Mouse (Mus musculus) brain, adult 2 months (tissue): ENCODE results near the gene Sohlh1.
A peak's percentile ranks its signal among the peaks of the same experiment; 100 is the strongest.

Experiments
- DNase-seq: peaks from one replicate; pipeline ENCODE4 v3.0.0; 2011; ENCODE audit warnings: low read depth, low spot score

Gene Sohlh1

DNA sequence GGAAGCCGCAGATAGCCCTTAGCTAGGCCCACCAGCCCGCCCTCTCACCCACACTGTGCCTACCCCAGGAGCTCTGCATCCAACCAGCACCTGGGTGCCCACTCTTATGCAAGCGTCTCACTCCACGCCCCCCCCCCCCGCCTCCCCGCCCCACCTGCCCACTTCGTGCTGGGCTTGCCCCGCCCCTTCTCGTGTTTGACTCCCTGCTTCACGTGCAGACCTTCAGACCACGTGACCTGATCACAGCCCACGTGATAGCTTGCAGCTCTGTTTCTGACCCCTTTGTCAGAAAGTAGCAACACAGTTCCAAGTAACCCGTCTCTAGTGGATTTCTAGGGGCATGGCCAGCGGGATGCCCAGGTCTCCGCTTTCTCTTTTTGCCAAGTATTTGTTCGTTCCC is at the start of gene Sohlh1:
Gene Sohlh1 (minus strand): TSS at position 23 of the 400 bp plus-strand sequence.
- DNase-seq = no peak

DNA sequence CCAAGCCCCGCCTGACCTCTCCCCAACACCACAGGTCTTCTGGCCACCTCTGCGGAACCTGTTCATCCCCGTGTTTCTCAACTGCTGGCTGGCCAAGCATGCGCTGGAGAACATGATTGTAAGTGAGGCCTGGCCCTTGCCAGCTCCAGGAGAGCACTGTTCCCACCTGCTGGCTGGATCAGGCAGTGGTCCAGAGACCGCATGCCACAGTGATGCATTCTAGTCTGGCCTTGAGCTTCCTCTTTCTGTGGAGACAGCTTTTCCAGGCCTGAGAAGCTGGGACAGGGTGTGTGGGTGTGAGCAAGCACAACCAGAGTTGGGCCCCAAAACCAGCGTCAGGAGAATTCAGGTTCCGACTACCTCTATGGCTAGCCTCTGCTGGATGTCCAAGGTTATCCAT is 45.4 kb upstream of the Sohlh1 start:
- peak; percentile 76 for DNase-seq

DNA sequence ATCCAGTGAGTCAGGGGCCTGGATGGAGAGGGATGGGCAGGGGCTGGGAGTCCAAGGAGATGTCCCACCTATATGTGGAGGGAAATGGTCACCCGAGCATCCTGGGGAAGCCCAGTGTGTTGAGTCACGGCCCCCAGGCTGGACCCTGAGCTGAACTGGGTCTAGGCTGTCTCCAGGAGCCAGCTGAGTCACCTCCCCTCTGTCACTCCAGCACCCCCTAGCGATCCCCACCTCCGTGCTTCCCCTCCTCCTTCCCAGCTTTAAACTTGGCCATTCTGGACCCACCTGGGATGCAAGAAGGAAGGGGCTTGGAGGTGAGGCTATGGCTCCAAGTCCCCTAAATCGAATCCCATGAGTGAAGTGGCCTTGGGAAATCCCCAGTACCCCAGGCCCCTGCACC is 41.1 kb upstream of the Sohlh1 start:
- DNase-seq = no peak

DNA sequence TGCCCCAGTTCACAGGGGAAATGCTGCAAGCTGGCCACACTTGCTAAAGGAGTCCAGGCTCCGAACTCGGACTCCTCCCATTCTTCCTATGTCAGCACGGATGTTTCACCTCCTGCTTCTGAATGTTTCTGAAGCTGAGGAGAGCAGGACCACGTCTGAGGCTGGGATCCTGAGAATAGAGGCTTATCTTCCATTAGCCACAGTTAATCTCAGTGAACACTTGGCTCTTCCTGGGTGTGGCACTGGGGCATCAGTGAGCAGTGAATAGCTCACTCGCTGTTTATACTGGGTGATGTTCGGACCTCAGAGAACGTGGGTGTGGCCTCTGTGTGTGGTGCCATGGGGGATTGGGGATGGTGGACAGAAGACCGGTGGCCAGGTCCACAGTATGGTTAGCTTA is 40.2 kb upstream of the Sohlh1 start:
- DNase-seq = no peak

DNA sequence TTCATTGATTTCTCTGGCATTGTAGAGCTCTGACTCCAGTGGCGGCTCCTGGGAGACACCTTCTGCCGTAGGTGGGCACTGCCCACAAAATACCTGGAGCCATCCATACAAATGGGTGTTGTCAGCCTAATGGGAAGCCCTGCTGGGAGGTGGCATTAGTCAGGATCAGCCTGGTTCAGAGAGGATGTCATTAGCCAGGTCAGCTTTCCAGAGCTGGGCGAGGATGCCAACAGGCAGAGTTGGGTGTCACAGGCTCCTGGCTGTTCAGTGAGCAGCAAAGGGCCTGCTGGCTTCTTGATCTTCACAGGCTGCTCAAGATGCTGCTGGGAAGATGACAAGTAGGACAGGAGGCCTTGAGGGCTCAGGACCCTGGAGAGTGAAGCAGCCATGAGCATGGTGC is 37.7 kb upstream of the Sohlh1 start:
- no peak for DNase-seq

DNA sequence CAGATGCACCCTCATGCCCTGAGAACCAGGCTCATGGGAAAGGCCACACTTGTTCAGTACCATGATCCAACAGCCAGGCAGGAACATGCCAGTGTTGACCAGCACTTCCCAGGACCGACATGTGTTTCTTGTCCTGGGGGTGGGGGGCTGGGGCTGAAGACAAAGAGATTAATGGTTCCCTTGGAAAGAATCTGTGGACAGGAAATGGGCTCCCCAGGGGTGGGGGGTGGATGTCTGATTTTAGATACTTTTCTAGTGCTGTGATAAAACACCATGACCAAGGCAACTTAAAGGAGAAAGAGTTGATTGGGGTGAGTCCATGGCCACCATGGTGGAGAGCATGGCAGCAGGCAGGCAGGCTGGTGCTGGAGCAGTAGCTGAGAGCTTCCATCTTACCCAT is 35.2 kb upstream of the Sohlh1 start:
- no peak for DNase-seq

DNA sequence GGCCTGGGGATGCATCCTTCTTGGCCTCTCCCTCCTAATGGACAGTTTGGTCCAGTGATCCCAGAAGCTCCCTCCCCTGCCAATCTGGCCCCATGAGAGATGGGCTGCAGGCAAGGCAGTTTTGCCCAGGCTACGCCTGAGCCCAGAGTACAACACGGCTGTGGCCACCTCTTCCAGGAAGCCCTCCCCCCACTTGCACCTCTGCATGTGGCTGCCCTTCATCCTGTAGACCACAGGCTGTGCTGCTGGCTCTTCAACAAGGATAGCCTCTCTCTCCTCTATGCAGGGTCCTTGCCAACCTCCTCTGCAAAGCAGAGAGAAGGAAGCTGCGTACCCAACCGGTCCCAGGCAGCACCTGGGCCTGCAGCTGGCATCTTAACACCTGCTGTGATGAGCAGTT is 32.0 kb upstream of the Sohlh1 start:
- DNase-seq = peak; percentile 48

DNA sequence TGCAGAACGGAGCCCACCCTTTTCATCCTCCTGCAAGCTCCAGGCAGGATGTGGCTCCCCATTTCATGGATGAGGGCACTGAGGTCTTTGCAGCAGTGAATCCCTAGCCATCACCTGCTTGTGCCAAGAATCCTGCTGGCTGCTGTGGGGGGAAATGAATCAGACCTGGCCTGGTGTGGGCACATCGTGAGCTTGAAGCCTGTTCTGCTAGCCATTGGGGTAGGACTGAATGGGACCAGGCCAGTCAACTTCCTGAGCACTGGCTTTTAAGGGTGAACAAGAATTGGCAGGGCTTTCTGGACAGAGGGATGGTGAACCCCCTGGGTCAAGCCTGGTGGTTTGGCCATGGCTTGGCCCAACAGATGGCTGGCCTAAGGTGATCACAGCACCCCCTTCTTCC is 31.5 kb upstream of the Sohlh1 start:
- peak; percentile 90 for DNase-seq

DNA sequence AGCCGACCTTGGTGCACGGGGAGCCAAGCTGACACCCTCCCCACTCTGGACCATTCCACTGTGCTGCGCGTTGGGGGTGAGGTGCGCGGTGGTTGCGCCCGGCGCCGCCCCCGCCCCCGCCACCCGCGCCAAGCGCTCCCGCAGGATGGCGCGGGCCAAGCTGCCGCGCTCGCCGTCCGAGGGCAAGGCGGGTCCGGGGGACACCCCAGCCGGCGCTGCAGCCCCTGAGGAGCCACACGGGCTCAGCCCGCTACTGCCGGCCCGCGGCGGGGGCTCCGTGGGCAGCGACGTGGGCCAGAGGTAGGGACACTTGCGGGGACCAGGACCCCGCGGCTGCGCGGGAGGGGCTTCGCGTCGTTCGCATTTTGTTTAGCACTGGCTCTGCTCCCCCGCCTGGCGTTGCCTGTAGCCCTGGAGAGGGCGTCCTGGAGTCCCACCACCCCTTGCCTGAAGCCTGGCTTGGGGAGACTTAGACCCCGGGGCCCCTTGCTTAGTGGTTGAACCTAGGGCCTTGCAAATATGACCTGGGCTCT is 30.8 kb upstream of the Sohlh1 start:
- DNase-seq = peak; percentile 93

DNA sequence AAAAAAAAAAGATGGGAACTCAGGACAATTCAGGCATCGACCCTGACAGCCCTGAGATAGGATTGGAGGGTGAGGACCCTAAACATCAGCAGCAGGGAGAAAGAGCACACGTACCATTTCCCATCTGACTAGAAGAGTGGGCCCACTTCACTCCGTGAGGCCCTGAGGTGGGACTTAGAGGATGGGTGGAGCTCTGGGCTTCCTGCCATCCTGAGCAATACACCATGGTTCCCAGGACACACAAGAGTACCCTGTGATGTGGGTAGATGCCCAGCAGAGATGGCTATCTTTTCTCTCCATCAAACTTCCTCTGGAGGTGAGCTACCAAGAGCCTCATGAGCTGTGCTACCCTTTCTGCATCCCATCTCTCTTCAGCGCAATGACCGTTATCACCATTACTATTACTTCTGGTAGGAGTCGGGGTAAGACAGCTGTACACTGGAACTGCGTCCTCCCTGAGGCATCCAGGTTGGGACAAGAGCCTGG is 30.2 kb upstream of the Sohlh1 start:
- peak; percentile 53 for DNase-seq

DNA sequence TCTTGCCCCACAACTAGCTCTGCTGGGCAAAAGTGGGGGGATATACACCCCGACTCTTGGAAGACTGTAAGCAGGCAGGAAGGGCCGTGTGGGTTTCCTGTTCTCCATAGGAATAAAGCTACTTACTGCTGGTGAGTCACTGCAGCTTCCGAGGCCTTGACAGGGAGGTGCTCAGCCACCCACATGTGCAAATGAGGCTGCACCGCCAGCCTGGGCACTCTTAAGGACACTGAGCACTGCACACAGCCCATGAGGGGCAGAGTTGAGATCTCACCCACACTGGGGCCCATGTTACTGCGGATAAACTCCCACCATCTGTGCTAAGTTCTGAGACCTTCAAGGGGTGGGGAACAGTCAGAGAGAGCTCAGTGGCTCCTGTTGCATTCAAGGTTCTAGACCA is 19.6 kb upstream of the Sohlh1 start:
- DNase-seq = peak; percentile 81

DNA sequence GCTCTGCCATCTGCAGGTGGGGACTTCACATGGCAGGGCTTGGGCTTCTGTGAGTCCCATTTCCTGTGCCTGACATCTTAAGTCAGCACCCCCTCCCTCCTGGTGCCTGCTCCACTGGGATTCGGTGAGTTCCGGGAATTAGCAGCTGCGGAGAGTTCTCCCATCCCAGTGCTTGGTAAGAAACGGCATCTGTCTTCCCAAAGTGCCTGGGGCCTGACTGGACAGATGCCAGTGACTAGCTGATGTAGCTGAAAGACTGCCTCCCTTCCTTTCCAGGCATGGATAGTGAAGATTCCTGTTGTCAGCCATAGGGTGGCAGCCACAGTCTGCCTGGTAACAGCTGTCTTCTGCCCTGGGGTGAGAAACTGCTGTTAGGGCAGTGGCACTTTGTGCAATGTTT is 18.4 kb upstream of the Sohlh1 start:
- peak; percentile 91 for DNase-seq

DNA sequence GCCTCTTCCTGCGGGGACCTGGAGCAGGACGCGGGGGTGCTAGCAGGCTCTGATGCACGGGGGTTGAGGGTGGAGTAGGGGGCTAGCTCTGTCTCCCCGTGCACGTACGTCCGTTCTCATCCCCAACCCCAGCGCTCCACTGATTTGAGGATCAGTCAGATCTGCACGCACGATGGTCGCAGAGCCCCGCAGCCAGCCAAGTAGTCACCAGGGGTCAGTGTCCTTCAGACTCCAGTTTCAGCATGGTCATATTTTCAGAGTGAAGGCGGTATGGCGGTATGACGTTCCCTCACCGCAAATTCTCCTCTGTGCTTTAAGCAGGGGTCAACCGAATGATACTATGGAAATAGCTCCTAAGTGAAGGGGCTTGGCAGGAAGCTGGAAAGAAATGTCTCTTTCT is 17.2 kb upstream of the Sohlh1 start:
- peak; percentile 36 for DNase-seq

DNA sequence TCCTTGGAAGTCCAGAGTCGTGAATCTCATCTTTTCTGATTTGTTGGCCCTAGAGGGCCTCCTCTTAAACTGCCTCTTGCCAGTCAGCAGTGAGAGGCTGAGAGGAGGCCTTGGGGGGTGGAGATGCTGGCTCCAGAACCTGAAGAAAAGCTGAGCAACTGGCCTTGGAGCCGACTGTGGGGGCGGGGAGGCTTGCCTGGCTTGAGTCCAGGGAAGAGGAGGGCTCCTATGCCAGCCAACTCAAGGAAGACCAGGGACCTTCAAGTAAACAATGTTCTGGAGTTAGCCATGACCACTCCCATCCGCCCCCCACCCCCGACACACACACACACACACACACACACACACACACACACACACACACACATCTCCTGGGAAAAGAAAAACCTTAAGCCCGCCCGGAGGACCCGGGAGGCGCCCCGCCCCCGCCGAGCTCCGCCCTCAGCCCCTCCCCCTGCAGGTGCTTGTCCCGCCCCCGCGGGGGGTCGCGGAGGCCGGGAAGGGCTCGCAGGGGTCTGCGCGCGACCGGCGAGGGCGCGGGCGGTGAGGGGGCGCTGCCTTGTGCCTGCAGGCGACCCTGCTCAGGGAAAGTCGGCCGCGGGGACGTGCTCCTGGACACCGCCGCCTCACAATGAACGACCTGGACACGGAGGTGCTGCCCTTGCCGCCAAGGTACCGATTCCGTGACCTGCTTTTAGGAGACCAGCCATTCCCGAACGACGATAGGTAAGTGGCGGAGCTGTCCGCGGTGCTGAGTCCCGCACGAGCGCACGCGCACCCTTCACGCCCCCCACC is 16.5 kb upstream of the Sohlh1 start, which contains the start of gene Kcnt1:
Gene Kcnt1 (plus strand): TSS at position 398 of the 795 bp plus-strand sequence.
- peak; percentile 82 for DNase-seq

DNA sequence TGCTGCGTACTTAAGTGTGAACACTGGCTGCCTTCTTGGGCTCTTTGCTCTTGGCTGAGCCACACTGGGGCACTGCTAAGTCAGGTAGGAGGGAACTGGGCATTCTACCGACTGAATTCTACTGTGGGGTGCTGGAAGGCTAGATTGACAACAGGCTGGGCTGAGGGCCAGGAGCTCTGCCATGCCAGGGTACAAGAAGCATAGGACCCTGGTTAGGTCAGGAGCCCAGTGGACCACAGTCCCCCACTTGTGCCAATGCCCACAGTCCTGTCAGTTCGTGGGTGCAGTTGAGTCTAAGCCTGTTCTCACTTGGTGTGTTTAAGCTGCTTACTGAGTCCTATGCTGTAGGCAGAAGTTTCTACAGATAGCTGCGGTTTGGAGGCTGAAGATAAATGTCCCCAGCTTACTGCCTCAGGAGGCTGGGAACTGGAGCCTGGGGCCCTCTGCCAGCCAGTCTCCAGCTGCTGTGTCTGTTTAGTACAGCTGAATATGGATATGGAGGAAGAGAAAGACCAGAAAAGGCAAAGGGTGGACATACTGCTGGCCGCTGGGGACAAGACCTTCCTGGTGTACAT is 15.7 kb upstream of the Sohlh1 start:
- DNase-seq = peak; percentile 48

DNA sequence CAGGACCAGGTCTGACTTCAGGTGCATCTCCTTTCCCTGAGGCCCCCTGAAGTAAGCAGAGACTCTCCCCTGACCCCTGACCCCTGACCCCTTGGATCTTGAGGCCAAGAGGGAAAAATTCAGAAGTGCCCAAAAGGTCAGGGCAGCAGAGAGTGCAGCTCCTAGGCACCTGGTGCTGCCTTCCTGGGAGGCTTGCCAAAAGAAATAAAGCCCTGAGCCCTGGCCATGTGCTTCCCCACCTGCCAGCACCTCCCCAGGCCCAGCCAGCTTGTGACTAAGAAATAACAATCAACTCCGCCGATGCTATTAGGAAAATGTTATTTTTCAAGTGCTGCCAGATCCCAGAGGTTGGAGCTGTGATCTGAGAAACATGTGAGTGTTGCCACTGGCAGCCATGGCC is 15.0 kb upstream of the Sohlh1 start:
- peak; percentile 38 for DNase-seq

DNA sequence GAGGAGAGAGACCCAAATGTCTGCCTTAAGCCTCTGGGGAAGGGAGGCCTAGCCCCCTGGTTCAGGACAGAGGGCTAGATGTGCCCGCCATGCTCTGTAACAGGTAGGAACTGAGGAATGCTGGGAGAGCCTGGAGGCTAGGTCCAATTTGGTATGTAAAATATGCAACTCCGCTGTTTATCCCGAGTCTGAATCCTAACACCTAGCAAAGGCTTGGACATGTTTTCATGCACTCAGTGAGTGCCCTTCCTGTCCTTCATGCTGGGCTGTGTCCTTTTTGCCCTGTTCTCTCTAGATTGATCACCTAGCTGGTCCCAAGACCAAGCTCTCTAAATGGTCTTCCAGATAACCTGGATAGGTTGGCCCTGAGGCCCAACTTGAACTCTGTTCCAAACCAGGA is 12.8 kb upstream of the Sohlh1 start:
- DNase-seq = no peak

DNA sequence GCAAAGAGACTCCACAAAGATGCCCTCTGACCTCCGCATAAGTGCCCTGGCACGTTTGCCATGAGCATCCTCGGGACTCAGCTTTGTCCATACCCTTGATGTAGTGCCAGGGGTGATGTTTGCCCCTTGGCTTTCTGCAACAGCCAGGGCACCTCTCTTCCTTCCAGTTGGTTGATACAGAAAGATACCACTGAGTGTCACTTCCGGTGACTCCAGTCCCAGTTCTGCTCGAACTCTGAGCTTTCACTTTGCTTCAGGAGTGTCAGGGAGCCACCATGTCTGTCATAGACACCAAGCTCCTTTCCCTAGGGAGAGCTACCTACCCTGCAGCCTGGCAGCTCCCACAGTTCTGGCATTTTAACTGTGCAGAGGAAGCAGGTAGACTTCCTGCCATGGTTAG is 7.0 kb upstream of the Sohlh1 start:
- no peak for DNase-seq

DNA sequence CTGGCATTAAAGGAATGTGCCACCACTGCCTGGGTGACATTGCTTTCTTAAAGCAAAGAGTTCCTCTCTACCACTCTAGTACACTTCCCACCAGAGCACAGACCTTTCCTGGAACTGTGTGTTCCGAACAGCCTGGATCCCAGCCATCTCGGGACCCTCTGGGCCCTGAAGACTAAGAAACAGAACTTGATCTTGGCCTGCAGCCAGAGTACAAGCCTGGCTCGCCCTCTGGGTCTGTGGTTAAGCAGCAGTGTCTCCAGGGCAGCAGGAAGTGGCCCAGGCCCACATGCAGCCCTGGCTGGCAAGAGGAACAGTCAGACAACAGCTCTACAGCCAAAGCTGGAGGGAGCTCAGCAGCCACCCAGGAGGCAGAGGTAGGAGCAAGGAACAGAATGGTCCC is 5.6 kb upstream of the Sohlh1 start:
- DNase-seq = peak; percentile 66

DNA sequence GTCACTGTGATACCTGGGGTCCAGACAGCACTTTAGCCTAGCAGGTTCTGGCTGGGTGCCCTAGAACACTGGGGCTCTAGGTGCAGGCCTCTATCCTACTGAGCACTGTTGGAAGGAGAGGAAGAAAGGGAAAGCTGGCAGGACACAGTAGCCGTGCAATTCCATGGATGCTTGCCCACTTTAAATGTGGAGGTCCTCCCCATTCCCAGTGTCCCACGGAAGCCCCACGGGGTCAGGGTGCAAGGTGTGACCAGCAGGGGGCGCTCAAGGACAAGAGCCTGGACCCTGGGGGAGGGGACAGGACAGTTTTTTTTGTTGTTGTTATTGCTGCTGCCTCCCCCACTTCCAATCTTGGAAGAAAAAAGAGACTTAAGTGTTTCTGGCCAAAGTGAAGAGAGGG is 3.3 kb upstream of the Sohlh1 start:
- DNase-seq = peak; percentile 56

DNA sequence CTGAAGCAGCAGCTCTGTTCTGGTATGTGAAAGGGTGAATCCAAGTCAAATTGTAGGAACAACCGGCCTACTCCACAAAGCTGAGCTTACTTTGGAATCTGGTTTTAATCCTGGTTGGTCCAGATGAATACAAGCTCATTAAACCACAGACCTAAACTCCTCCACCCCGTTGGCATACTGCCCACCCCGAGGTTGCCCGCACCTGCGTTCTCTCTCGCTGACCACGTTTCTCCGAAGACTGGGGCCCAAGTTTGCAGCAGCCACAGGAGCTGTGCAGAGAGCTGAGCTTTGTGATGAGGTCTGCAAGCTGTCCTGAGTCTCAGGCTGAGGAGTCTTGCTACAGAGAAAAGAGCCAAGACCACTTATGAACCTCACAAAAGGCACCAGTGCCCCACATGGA is 532 bp downstream of the Sohlh1 start:
- DNase-seq = no peak

DNA sequence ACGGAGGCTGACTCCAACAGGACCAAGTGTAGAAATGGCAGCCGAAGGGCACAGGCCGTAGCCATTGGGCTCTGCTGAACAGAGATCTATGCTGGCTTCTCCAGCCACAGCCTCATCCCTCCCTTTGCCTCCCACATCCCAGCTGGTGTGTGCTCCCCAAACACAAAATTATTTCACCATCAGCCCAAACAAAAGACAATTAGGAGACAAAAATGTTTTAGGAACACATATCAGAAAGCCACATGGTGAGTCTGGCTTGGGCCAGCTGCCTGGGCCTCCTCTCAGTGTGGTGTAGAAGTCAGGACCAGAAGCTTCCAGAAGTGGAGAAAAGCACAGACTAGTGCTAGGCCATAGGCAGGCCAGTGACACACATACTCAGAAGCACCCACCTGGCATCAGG is 3.0 kb downstream of the Sohlh1 start:
- peak; percentile 36 for DNase-seq

DNA sequence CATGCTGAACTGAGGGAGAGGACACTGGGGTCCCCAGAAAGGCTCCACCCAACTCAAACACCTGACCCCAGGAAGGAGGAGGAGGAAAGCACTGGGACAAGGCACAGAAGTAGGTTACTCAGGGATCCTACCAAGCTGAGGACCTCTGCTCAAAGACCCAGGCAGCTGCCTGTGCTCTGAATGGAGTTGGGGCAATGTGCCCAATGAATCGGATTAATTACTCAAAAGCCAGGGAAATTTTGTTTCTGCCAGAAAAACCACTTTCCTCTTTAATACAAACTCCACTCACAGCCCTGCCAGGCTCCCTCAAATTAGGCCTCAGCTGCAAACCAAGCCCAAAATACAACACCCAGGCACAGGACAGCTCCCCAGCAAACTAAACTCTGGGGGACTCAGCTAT is 4.3 kb downstream of the Sohlh1 start:
- peak; percentile 43 for DNase-seq
